Mouse (Mus musculus): Measurements from ENCODE around the gene Shank2. TPM values are rescaled to one million over a fixed set of nuclear protein-coding genes. Genes with fewer than 3 reads are reported as not detected.
A peak's percentile ranks its signal among the peaks of the same experiment; 100 is the strongest.

The Shank2 gene
- total RNA-seq, 1 experiment: 0.94 TPM

GRCm38 (mm10) chr7:144207849-144208248 lies 206.1 kb downstream of the Shank2 start:
- Histone ChIP-seq H3K36me3 (ENCODE audit: control insufficient read depth, insufficient read depth, low read length, poor library complexity, severe bottlenecking) (no peaks in the 10 kb centered on the region), H3K4me1 (ENCODE audit: control insufficient read depth in 2 of 2, insufficient read depth in 2 of 2, low read length in 2 of 2, poor library complexity in 1 of 2) (peaks cover 2 to 14% of the 10 kb centered on the region in 2 experiments; a peak in 2 of 4 replicates), H3K4me3 (ENCODE audit: insufficient read depth in 1 of 2, low read depth in 1 of 2, low read length in 2 of 2, poor library complexity in 1 of 2, severe bottlenecking in 1 of 2) (no peak overlapping the region), H3K27ac (ENCODE audit: insufficient read depth, low read depth, low read length, poor library complexity, severe bottlenecking) (no peak overlapping the region), H3K9me3 (ENCODE audit: control insufficient read depth, insufficient read depth, low read depth, low read length) (no peaks in the 10 kb centered on the region), H3K9ac (ENCODE audit: insufficient read depth, low read depth, low read length, poor library complexity, severe bottlenecking) (no peak overlapping the region)
- TF ChIP-seq MAFK (IDR thresholded peaks at IDR 0.05; ENCODE audit: insufficient read depth, low read depth, low read length): no peak
- no peak for TF ChIP-seq ZNF384 (IDR thresholded peaks at IDR 0.05; ENCODE audit: low read depth, low read length)
- TF ChIP-seq CHD2 (IDR thresholded peaks at IDR 0.05; ENCODE audit: low read depth, low read length): no peak
- peak; percentile 52; the same call in 1 of the 2 replicates for TF ChIP-seq ZC3H11A (IDR thresholded peaks at IDR 0.05; ENCODE audit: borderline replicate concordance, low read depth, low read length)
- no peak for TF ChIP-seq HCFC1 (IDR thresholded peaks at IDR 0.05; ENCODE audit: borderline replicate concordance, insufficient read depth, low read length)
- in situ Hi-C loops (cut with MboI; ENCODE audit: low sequenced_read_pairs in 2 of 2, unreplicated experiment in 2 of 2): no loop called here
- peak; percentile 28 for DNase-seq (ENCODE audit: low read depth, low spot score)

DNA sequence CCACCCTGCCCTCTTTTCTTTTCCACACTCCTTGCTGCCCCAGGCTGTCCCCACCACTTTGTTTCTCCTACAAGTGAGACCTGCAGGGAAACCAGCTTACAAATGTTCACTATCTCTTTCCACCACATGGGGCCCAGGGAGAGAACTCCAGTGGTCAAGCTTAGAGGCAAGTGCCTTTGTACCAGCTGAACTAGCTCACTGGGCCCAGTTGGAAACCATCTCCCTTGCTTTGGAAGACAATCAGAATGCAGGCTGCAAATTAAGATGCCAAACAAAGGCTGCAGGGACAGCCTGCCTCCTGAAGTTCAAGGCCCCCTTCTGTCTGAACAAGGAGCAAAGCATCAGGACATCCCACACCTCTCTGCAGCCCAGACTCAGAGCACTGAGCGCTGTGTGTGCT lies 206.9 kb downstream of the Shank2 start:
- Histone ChIP-seq H3K9ac (ENCODE audit: insufficient read depth, low read depth, low read length, poor library complexity, severe bottlenecking) (no peak overlapping the region), H3K9me3 (ENCODE audit: control insufficient read depth, insufficient read depth, low read depth, low read length) (no peaks in the 10 kb centered on the region), H3K36me3 (ENCODE audit: control insufficient read depth, insufficient read depth, low read length, poor library complexity, severe bottlenecking) (no peaks in the 10 kb centered on the region), H3K4me1 (ENCODE audit: control insufficient read depth in 2 of 2, insufficient read depth in 2 of 2, low read length in 2 of 2, poor library complexity in 1 of 2) (peaks cover 2 to 14% of the 10 kb centered on the region in 2 experiments; a peak in 2 of 4 replicates), H3K4me3 (ENCODE audit: insufficient read depth in 1 of 2, low read depth in 1 of 2, low read length in 2 of 2, poor library complexity in 1 of 2, severe bottlenecking in 1 of 2) (no peak overlapping the region), H3K27ac (ENCODE audit: insufficient read depth, low read depth, low read length, poor library complexity, severe bottlenecking) (no peak overlapping the region)
- no peak for DNase-seq (ENCODE audit: low read depth, low spot score)
- in situ Hi-C loops (cut with MboI; ENCODE audit: low sequenced_read_pairs in 2 of 2, unreplicated experiment in 2 of 2): no loop called here
- TF ChIP-seq HCFC1 (IDR thresholded peaks at IDR 0.05; ENCODE audit: borderline replicate concordance, insufficient read depth, low read length): no peak
- TF ChIP-seq ZC3H11A (IDR thresholded peaks at IDR 0.05; ENCODE audit: borderline replicate concordance, low read depth, low read length): no peak
- no peak for TF ChIP-seq MAFK (IDR thresholded peaks at IDR 0.05; ENCODE audit: insufficient read depth, low read depth, low read length)
- TF ChIP-seq ZNF384 (IDR thresholded peaks at IDR 0.05; ENCODE audit: low read depth, low read length): no peak
- TF ChIP-seq CHD2 (IDR thresholded peaks at IDR 0.05; ENCODE audit: low read depth, low read length): no peak

DNA sequence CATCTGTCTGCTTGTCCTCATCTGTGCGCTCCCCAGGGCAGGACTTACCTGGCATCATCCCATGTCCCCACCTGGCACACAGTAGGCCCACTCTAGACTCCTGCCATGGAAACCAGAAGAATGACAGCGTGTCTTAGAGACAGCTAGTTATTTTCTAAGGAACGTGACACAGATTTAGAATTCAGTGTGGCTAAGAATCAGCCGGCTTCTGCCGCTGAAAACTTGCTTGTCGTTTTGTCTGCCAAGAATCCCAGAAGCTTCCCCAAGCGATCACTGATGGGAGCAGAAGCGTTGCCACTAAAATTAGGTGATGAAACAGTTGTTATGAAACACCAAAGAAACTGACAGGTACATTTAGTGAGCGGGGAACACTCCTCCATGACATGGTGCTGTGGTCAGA lies 208.8 kb downstream of the Shank2 start:
- Histone ChIP-seq H3K9me3 (ENCODE audit: control insufficient read depth, insufficient read depth, low read depth, low read length) (no peaks in the 10 kb centered on the region), H3K4me3 (ENCODE audit: insufficient read depth in 1 of 2, low read depth in 1 of 2, low read length in 2 of 2, poor library complexity in 1 of 2, severe bottlenecking in 1 of 2) (no peak overlapping the region), H3K9ac (ENCODE audit: insufficient read depth, low read depth, low read length, poor library complexity, severe bottlenecking) (no peak overlapping the region), H3K36me3 (ENCODE audit: control insufficient read depth, insufficient read depth, low read length, poor library complexity, severe bottlenecking) (no peaks in the 10 kb centered on the region), H3K27ac (ENCODE audit: insufficient read depth, low read depth, low read length, poor library complexity, severe bottlenecking) (no peak overlapping the region), H3K4me1 (ENCODE audit: control insufficient read depth in 2 of 2, insufficient read depth in 2 of 2, low read length in 2 of 2, poor library complexity in 1 of 2) (peaks cover 2 to 14% of the 10 kb centered on the region in 2 experiments; a peak in 2 of 4 replicates)
- in situ Hi-C loops (cut with MboI; ENCODE audit: low sequenced_read_pairs in 2 of 2, unreplicated experiment in 2 of 2): loop anchor here in 1 of 2 experiments (10.0 kb wide), 1 partner anchor 214 kb away; no protein-coding TSS in a partner anchor
- no peak for TF ChIP-seq ZC3H11A (IDR thresholded peaks at IDR 0.05; ENCODE audit: borderline replicate concordance, low read depth, low read length)
- no peak for TF ChIP-seq CHD2 (IDR thresholded peaks at IDR 0.05; ENCODE audit: low read depth, low read length)
- no peak for TF ChIP-seq MAFK (IDR thresholded peaks at IDR 0.05; ENCODE audit: insufficient read depth, low read depth, low read length)
- no peak for TF ChIP-seq HCFC1 (IDR thresholded peaks at IDR 0.05; ENCODE audit: borderline replicate concordance, insufficient read depth, low read length)
- DNase-seq (ENCODE audit: low read depth, low spot score): no peak

GRCm38 (mm10) chr7:144212694-144213093 lies 211.0 kb downstream of the Shank2 start:
- peaks cover 2 to 12% of the 10 kb centered on the region in 2 experiments; a peak in 2 of 4 replicates for H3K4me1 ChIP-seq (ENCODE audit: control insufficient read depth in 2 of 2, insufficient read depth in 2 of 2, low read length in 2 of 2, poor library complexity in 1 of 2)
- in situ Hi-C loops (cut with MboI; ENCODE audit: low sequenced_read_pairs in 2 of 2, unreplicated experiment in 2 of 2): loop anchor here in 1 of 2 experiments (10.0 kb wide), 1 partner anchor 212 kb away; no protein-coding TSS in a partner anchor
- DNase-seq (ENCODE audit: low read depth, low spot score): no peak
- H3K36me3 ChIP-seq (ENCODE audit: control insufficient read depth, insufficient read depth, low read length, poor library complexity, severe bottlenecking): no peaks in the 10 kb centered on the region
- H3K4me3 ChIP-seq (ENCODE audit: insufficient read depth in 1 of 2, low read depth in 1 of 2, low read length in 2 of 2, poor library complexity in 1 of 2, severe bottlenecking in 1 of 2): no peak overlapping the region
- no peak overlapping the region for H3K27ac ChIP-seq (ENCODE audit: insufficient read depth, low read depth, low read length, poor library complexity, severe bottlenecking)
- H3K9ac ChIP-seq (ENCODE audit: insufficient read depth, low read depth, low read length, poor library complexity, severe bottlenecking): no peak overlapping the region
- no peak for TF ChIP-seq HCFC1 (IDR thresholded peaks at IDR 0.05; ENCODE audit: borderline replicate concordance, insufficient read depth, low read length)
- no peak for TF ChIP-seq CHD2 (IDR thresholded peaks at IDR 0.05; ENCODE audit: low read depth, low read length)
- no peak for TF ChIP-seq MAFK (IDR thresholded peaks at IDR 0.05; ENCODE audit: insufficient read depth, low read depth, low read length)
- no peak for TF ChIP-seq ZNF384 (IDR thresholded peaks at IDR 0.05; ENCODE audit: low read depth, low read length)
- no peak for TF ChIP-seq ZC3H11A (IDR thresholded peaks at IDR 0.05; ENCODE audit: borderline replicate concordance, low read depth, low read length)
- no peaks in the 10 kb centered on the region for H3K9me3 ChIP-seq (ENCODE audit: control insufficient read depth, insufficient read depth, low read depth, low read length)
